ENCODE assay signal across 21 mouse cellular contexts in genomic region chr4:141297934-141298333, GRCm38 (mm10). TPM values are rescaled to one million over a fixed set of nuclear protein-coding genes. Genes with fewer than 3 reads are reported as not detected.
"Had no signal": no experiment of that assay in that cellular context is flagged by ENCODE, and none has a peak within 500 bp of the region (broad histone marks: within the 10 kb centered on the region; RNA-seq: fewer than 3 reads in every experiment).

No protein-coding gene starts in this region.

- H3K36me3 ChIP-seq: kidney, embryonic 15.5 days; limb, embryonic 12.5 days; limb, embryonic 15.5 days; midbrain, embryonic 12.5 days; midbrain, embryonic 15.5 days; neural tube, embryonic 13.5 days had no signal

- H3K27ac ChIP-seq: kidney, embryonic 15.5 days; limb, embryonic 12.5 days; limb, embryonic 15.5 days; liver, embryonic 14.5 days; macrophage; midbrain, embryonic 12.5 days; midbrain, embryonic 15.5 days; neural tube, embryonic 13.5 days had no signal

- H3K9me3 ChIP-seq: kidney, embryonic 15.5 days; limb, embryonic 12.5 days; limb, embryonic 15.5 days; midbrain, embryonic 12.5 days; midbrain, embryonic 15.5 days; neural tube, embryonic 13.5 days had no signal

- H3K4me3 ChIP-seq: kidney, embryonic 15.5 days; limb, embryonic 12.5 days; limb, embryonic 15.5 days; midbrain, embryonic 12.5 days; midbrain, embryonic 15.5 days; neural tube, embryonic 13.5 days had no signal

- DNase-seq: kidney, adult 8-10 months; kidney, postnatal 10 days; kidney, postnatal 36 days; left cerebral cortex, postnatal 4 days; liver, postnatal 0 days; lung, embryonic 14.5 days; retina, postnatal 1 day; right cerebral cortex, postnatal 25 days; thymus, postnatal 36 days had no signal

- H3K4me2 ChIP-seq: kidney, embryonic 15.5 days; limb, embryonic 12.5 days; limb, embryonic 15.5 days; liver, embryonic 11.5 days; lung, embryonic 14.5 days; midbrain, embryonic 12.5 days; midbrain, embryonic 15.5 days; neural tube, embryonic 13.5 days had no signal

- H3K9ac ChIP-seq: kidney, embryonic 15.5 days; limb, embryonic 12.5 days; limb, embryonic 15.5 days; liver, embryonic 14.5 days; liver, postnatal 0 days; lung, embryonic 14.5 days; midbrain, embryonic 12.5 days; midbrain, embryonic 15.5 days; neural tube, embryonic 13.5 days had no signal

- ATAC-seq: liver, postnatal 0 days; lung, postnatal 0 days; midbrain, embryonic 15.5 days had no signal

RNA-seq across cellular contexts. Expression of gene Arhgef19, which starts 58.6 kb away (rescaled TPM):
- total RNA-seq: megakaryocyte, adult 5-6 weeks; neutrophil, adult 5-6 weeks had no signal
- polyA plus RNA-seq: macrophage had no signal
